Mouse (Mus musculus) lung, postnatal 0 days (tissue): ENCODE data around the gene Kcnj10.

ENCODE experiments used
- CTCF ChIP-seq: IDR thresholded peaks from 2 replicates; pipeline ENCODE4 v1.5.1; 2016; ENCODE audit warnings: antibody characterized with exemption, mild to moderate bottlenecking
- EP300 ChIP-seq: IDR thresholded peaks from 2 replicates; pipeline ENCODE4 v1.6.1; 2016; ENCODE audit warnings: antibody characterized with exemption, mild to moderate bottlenecking, control low read depth

DNA sequence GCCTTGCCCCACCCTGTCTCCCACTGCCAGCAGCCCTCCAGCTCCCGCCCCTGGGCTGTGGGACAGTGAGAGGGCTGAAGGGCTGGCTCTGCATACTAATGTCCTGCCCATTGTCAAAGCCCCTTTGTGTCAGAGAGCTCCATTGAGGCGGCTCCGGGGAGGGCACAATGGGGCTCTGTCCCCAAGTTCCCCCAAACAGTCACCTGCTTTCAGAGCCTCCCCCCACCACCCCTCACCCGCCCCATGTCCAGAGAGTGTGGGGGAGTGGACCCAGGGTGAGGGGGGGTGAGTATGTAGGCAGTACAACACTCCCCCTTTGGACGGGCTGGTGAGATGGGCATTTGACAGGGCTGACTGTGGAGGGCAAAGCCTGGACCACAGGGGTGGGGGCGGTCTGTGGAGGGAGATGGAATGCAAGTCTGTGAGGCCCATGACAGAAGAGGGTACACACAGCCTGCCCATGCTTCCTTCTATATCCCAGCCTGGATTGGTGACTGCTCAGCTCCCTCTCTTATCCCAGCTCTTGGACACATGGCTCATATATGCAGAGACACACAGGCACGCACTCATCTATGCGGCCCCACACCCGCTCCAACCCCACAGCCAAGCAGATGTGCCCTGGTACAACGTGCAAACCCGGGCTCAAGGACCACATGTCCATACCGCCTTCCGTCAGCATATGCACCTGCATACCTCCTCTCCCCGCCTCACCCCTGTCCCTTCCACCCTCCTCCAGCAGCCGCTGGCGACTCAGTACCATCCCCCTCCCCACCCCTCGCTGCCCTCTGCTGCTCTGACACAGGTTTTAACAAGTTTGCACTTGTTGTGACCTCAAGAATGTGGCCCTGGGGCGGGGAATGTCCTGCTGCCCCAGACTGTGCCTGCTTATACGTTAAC, 9.2 kb downstream of the Kcnj10 start:
- TF ChIP-seq CTCF = no peak
- no peak for TF ChIP-seq EP300
